Mouse (Mus musculus): ENCODE measurements around the gene Sertad3.

- TF ChIP-seq POLR2A (IDR thresholded peaks at IDR 0.05; ENCODE audit: extremely low read depth, insufficient read depth, low read length) (no peak), CTCF (IDR thresholded peaks at IDR 0.05; ENCODE audit: low read depth, low read length) (no peak)
Observed at GRCm38 (mm10) chr7:27433349-27433748, 40.2 kb upstream of the Sertad3 start.
